Mouse (Mus musculus) kidney, adult 11 months (tissue): ENCODE results near the gene Nr2f2.
A peak's percentile ranks its signal among the peaks of the same experiment; 100 is the strongest.

ENCODE experiments used
- DNase-seq: peaks from one replicate; pipeline ENCODE4 v3.0.0; 2022

Nr2f2 gene

GRCm38 (mm10) chr7:70365941-70366807 lies at the start of gene Nr2f2:
Nr2f2 (minus strand) TSS chr7:70366735.
- DNase-seq: peak; percentile 61

GRCm38 (mm10) chr7:70414461-70414860 lies 47.9 kb upstream of the Nr2f2 start:
- DNase-seq: no peak

- no peak for DNase-seq
Observed at GRCm38 (mm10) chr7:70413646-70414045, 47.1 kb upstream of the Nr2f2 start.

DNA sequence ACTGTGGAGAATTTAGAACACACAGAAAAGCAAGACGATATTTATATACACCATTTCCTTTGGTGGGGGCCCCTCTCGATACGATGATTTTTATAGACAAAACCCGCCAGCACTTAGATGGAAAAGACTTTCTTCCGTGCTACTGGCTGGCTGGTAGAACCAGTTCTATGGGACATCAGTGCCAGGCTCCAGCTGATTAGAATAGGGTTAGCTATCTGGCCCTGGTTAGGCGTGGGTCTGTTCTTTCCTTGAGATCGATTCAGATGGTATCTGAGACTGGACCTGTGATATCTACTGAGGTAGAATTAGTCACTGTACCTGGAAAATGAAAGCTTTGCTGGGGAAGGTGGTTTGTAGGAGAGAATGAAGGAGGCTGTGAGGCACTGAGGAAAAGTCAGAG lies 46.4 kb upstream of the Nr2f2 start:
- DNase-seq: no peak

GRCm38 (mm10) chr7:70410350-70410749 lies 43.8 kb upstream of the Nr2f2 start:
- no peak for DNase-seq

GRCm38 (mm10) chr7:70409890-70410289 lies 43.4 kb upstream of the Nr2f2 start:
- no peak for DNase-seq

DNA sequence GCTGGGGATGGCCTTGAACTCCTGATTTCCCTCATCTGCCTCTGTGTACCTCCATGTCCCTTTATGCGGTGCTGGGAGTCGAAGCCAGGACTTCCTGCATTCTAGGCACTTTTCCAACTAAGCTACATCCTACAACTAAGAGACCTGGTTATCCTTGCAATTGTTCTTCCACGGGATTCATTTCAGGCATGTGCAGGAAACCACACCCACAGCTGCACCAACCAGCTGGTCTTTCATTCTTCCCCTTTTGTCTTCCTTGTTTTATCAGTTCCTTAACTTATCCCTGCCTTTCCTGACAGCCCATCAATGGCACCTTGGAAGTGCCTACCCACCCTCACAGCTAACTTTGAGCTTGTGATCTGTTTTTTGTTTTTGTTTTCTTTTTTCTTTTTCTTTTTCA lies 42.3 kb upstream of the Nr2f2 start:
- DNase-seq: no peak

DNA sequence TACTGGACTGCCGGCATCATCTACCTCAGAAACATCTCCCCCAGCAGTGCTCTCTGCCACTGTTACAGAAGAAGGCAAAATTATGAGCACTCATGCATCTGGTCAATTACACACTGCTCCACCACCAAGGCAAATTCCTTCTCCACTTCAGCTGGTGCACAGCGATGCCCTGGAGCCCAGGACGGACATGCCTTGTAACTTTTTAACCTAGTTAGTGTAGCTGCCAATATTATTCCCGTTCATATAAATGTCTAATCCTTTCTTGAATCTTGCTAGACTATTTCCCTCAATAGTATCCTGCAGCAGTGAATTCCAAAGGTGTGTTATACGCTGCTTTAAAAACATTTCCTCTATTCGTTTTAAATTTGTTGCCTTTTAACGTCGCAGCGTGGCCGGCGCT lies 40.6 kb upstream of the Nr2f2 start:
- DNase-seq: peak; percentile 84

DNA sequence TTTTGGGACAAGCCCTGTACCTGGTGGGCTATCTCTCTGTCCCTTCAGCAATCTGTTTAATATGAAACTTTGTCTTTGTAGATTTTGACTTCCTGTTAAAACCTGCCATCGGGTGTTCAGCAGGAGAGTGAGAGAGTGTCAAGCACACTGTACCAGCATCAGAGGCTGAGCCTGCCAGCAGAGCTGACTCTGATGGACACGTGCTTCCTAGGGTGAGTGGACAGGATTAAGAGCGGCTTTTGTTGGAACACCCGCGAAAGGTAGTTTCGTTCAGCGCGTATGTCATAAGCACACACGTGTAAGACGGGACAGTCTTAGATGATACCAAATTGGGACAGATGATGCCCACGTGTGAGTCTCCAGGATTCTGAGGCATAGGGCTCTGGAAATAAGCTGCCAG lies 40.0 kb upstream of the Nr2f2 start:
- peak; percentile 35 for DNase-seq

- no peak for DNase-seq
Observed at GRCm38 (mm10) chr7:70405466-70405865, 38.9 kb upstream of the Nr2f2 start.

DNA sequence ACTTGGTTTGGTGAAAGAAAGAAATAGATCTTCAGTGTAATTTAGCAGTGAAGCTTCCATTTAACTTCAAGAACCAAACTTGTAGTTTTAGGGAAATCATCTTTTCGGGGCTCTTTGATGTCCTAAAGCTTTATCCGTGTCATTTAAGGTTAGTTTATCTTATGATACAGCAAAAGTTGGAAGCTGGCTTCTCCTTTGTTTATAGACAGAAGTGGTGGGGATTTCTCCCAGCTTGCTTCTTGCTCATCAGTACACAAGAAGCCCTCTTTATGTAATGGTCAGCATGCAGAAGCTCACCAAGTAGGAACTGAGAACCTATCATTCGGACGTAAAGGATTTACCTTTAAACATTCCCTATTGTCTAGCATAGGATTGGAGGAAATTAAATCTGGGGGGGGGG lies 16.3 kb upstream of the Nr2f2 start:
- DNase-seq: no peak

GRCm38 (mm10) chr7:70381409-70382244 lies 15.1 kb upstream of the Nr2f2 start:
- DNase-seq: no peak

DNA sequence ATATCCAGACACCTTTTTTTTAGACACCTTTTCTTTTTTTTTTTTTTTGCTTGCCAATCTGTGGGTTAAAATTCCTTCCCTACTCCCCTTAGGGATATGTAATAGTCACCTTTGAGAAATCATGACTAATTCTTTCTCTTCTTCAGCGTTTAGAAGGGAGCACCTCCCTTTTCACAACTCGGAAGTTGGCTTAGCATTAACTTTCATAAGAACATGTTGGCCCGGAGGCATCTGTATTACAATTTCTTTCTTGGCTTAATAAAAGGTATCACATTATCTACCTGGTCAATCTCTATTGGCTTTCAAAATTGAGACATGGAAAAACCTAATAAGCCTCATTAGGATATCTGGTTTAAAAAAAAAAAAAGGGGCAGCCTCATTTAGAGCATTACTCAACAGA lies 14.4 kb upstream of the Nr2f2 start:
- no peak for DNase-seq

DNA sequence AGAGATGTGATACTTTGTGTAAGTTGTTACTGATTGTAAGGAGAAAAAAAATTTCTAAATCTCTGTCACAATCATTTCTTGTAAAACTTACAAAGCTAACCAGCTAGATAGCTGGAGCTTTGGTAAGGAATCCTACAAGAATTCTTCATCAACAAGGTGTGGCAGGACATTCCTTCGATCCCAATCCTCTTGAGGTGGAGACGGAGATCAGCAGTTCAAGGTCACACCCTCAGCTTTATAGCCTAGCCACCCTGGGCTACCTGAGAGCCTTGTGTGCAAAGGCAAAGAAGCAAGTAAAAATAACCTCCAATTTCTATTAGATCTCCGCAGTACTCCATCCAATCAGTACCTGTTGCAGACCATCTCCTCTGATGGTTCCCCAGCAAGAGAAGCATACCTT lies 13.7 kb upstream of the Nr2f2 start:
- DNase-seq: no peak

DNA sequence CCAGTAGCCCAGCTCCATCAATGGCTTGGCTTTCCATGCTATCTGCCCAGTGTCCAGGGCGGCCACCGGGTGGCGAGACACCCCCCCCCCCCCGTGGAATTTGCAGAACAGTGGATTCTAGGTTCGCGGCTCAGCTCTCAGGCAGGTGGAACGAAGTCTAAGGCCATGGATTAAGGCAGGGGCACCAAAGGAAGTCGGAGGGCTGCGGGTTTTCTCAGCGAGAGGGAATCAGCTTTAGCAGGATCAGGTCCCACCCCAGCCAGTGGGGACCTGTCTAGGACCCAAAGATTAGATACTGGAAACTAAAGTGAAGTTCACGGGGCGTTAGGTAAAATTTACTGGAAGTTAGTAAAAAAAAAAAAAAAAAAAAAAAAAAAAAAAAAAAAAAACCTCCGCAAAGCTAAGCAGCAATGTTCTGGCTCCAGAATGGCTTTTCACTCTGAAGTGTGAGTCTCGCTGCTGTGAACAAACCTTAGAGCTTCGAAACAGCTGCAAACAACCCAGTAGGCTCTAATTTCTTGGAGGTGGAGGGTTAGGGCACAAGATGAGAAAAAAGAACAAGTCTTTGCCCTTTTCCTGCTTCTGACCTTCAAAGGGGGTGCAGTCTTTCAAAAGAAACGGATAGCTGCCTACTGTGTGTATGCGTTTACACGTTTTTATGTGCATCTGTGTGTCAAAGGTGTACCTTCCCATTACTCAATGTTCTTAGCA lies 4.2 kb upstream of the Nr2f2 start:
- peak; percentile 3 for DNase-seq

GRCm38 (mm10) chr7:70369731-70370551 lies 3.4 kb upstream of the Nr2f2 start:
- peak; percentile 34 for DNase-seq

GRCm38 (mm10) chr7:70369061-70369730 lies 2.7 kb upstream of the Nr2f2 start:
- DNase-seq: peak; percentile 36

DNA sequence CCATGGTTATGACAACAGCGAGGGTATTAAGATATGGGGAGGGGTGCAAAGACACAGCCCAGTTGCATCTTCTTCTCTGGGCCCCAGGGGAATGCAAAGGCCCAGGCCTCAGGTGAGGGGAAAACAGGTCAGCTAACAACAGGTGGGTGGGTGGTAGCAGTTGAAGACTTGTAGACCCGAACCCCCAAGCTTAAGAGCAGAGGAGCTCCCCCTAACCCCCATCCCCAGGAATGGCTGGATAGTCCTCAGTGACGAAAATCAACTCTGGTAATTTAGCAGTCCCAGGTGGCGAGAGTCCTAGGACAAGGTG lies 2.2 kb upstream of the Nr2f2 start:
- peak; percentile 18 for DNase-seq

DNA sequence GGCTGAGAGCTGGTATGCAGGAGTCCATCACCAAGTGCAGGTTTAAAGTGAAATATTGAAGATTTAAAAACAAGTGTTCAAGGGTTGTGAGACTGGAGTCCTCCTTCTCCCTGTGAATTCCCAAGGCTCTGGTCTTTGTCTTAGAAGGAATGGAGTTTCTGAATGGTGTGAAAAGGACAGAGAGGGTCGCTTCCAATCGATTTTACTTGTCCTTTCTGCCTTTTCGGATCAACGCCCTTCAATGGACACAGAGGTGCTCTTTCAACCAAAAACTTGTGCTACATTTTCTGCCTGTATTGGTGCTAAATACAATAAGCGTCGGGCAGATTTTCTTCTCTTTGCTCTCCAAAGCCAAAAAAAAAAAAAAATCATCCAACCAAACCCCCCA lies 1.7 kb upstream of the Nr2f2 start:
- no peak for DNase-seq

- peak; percentile 84 for DNase-seq
Observed at GRCm38 (mm10) chr7:70367591-70368267, 1.2 kb upstream of the Nr2f2 start.

GRCm38 (mm10) chr7:70366808-70367095 lies 217 bp upstream of the Nr2f2 start:
- DNase-seq: no peak

- peak; percentile 66 for DNase-seq
Observed at GRCm38 (mm10) chr7:70365401-70365811, 1.1 kb downstream of the Nr2f2 start.
